Mouse (Mus musculus) liver, embryonic 14.5 days (tissue): ENCODE data around the gene Pfdn6.

Experiments
- CTCF ChIP-seq: IDR thresholded peaks from 2 replicates; pipeline ENCODE4 v1.5.1; 2016; ENCODE audit warnings: antibody characterized with exemption, low read depth, control low read depth
- EP300 ChIP-seq: IDR thresholded peaks from 2 replicates; pipeline ENCODE4 v1.6.1; 2016; ENCODE audit warnings: antibody characterized with exemption, low read depth

GRCm38 (mm10) chr17:33911052-33911812 is 28.9 kb downstream of the Pfdn6 start:
- TF ChIP-seq CTCF (no peak), EP300 (no peak)
